Mouse (Mus musculus) bone marrow, adult 2 months (tissue): ENCODE results near the gene 1700125H20Rik. TPM values are rescaled to one million over a fixed set of nuclear protein-coding genes. Genes with fewer than 3 reads are reported as not detected.

Experiments used
- H3K27ac ChIP-seq: fragments of 200-500 bp; 2 replicates; pipeline ENCODE4 v1.5.1; 2012; ENCODE audit warnings: low read depth, mild to moderate bottlenecking, control low read depth, inconsistent platforms, low read length; ENCODE audit not compliant: control insufficient read depth, poor library complexity, insufficient read depth
- H3K4me1 ChIP-seq: fragments of 200-500 bp; 2 replicates; pipeline ENCODE4 v1.6.1; 2011; ENCODE audit warnings: low read length; ENCODE audit not compliant: control insufficient read depth, insufficient read depth
- H3K4me3 ChIP-seq: fragments of 200-500 bp; replicated peaks from 2 replicates; pipeline ENCODE3; 2011; ENCODE audit warnings: mild to moderate bottlenecking, low read depth, low read length, control low read depth; ENCODE audit not compliant: control insufficient read depth
- CTCF ChIP-seq: fragments of 200-500 bp; IDR thresholded peaks from 2 replicates; pipeline ENCODE4 v1.5.1; 2011; ENCODE audit warnings: low read length, control low read depth; ENCODE audit not compliant: control insufficient read depth, insufficient read depth
- POLR2A ChIP-seq: fragments of 200-500 bp; IDR thresholded peaks from 2 replicates; pipeline ENCODE4 v1.6.1; 2011; ENCODE audit warnings: low read depth, mild to moderate bottlenecking, control low read depth, low read length, borderline replicate concordance; ENCODE audit not compliant: control insufficient read depth
- WGBS: fragments of 180-500 bp; shearing (Covaris S2); methylation state at CpG from one replicate; pipeline ENCODE4 v1.1.7; 2018; 5-methylcytosine and 5-hydroxymethylcytosine counted together
- polyA plus RNA-seq: library from polyadenylated mRNA; stranded (reverse); fragments of >200 nt; gene quantifications from 2 replicates; pipeline ENCODE4 v1.2.4, GENCODE M21; 2011; ENCODE audit warnings: low replicate concordance; ENCODE audit not compliant: missing spikeins, insufficient read depth, insufficient read length

The 1700125H20Rik gene
- polyA plus RNA-seq, 1 experiment = not detected

GRCm38 (mm10) chr11:85194206-85194605, 24.0 kb downstream of the 1700125H20Rik start:
- H3K4me1 ChIP-seq = no peaks in the 10 kb centered on the region
- WGBS = 87% methylated on average over 11 of the region's 11 CpGs
- H3K27ac ChIP-seq = no peak overlapping the region
- TF ChIP-seq CTCF = no peak
- TF ChIP-seq POLR2A = no peak
- no peak overlapping the region for H3K4me3 ChIP-seq

GRCm38 (mm10) chr11:85196046-85196445, 25.8 kb downstream of the 1700125H20Rik start:
- H3K4me3 ChIP-seq = no peak overlapping the region
- TF ChIP-seq CTCF (no peak), POLR2A (no peak)
- no peaks in the 10 kb centered on the region for H3K4me1 ChIP-seq
- H3K27ac ChIP-seq = no peak overlapping the region
- 91% methylated on average over 9 of the region's 9 CpGs for WGBS

- no peak overlapping the region for H3K4me3 ChIP-seq
- 73% methylated on average over 2 of the region's 2 CpGs for WGBS
- H3K27ac ChIP-seq = no peak overlapping the region
- TF ChIP-seq POLR2A (no peak), CTCF (no peak)
- H3K4me1 ChIP-seq = no peaks in the 10 kb centered on the region
Measured at GRCm38 (mm10) chr11:85198906-85199305, 28.7 kb downstream of the 1700125H20Rik start.

GRCm38 (mm10) chr11:85206231-85206630, 36.0 kb downstream of the 1700125H20Rik start:
- TF ChIP-seq CTCF (no peak), POLR2A (no peak)
- H3K27ac ChIP-seq = no peak overlapping the region
- no peak overlapping the region for H3K4me3 ChIP-seq
- H3K4me1 ChIP-seq = no peaks in the 10 kb centered on the region

DNA sequence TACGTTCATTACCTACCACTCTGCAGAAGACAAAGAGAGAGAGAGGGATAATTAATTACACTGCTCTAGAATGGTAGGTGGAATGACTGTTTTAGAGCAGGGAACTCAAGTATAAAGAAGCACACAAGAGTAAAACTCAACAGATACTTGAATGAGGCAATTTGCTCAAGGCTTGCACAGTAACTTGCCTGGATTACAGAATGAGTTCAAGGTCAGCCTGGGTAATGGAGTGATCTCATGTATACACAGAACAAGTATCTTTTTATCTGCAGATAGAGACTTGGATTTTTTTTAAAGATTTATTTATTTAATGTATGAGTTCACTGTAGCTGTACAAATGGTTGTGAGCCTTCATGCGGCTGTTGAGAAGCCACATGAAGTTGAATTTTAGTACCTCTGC, 40.9 kb downstream of the 1700125H20Rik start:
- TF ChIP-seq CTCF = no peak
- no peak for TF ChIP-seq POLR2A
- Histone ChIP-seq H3K4me3 (no peak overlapping the region), H3K27ac (no peak overlapping the region), H3K4me1 (no peaks in the 10 kb centered on the region)
- WGBS = 94% methylated on average over 2 of the region's 2 CpGs

- Histone ChIP-seq H3K4me1 (no peaks in the 10 kb centered on the region), H3K27ac (no peak overlapping the region), H3K4me3 (no peak overlapping the region)
- WGBS = 78% methylated on average over 2 of the region's 2 CpGs
- no peak for TF ChIP-seq POLR2A
- no peak for TF ChIP-seq CTCF
Measured at GRCm38 (mm10) chr11:85213215-85213614, 43.0 kb downstream of the 1700125H20Rik start.

GRCm38 (mm10) chr11:85214679-85215078, 44.5 kb downstream of the 1700125H20Rik start:
- TF ChIP-seq POLR2A (no peak), CTCF (no peak)
- Histone ChIP-seq H3K4me3 (no peak overlapping the region), H3K4me1 (no peaks in the 10 kb centered on the region), H3K27ac (no peak overlapping the region)
- WGBS = 74% methylated on average over 3 of the region's 3 CpGs

- WGBS = 69% methylated on average over 3 of the region's 3 CpGs
- TF ChIP-seq POLR2A (no peak), CTCF (no peak)
- Histone ChIP-seq H3K4me1 (no peaks in the 10 kb centered on the region), H3K27ac (no peak overlapping the region), H3K4me3 (no peak overlapping the region)
Measured at GRCm38 (mm10) chr11:85219014-85219413, 48.8 kb downstream of the 1700125H20Rik start.

DNA sequence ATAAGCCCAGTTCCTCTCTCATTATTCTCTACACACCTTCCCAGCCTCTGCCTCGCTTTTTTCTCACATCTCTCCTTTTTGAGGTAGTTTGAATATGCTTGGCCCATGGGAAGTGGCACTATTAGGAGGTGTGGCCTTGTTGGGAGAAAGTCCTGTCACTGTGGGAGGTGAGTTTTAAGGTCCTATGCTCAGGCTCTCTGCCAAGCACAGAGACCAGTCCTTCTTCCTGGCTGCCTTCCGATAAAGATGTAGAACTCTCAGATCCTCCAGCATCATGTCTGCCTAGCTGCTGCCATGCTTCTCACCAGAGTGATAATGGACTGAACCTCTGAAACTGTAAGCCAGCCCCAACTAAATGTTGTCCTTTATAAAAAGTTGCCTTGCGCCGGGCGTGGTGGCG, 52.4 kb downstream of the 1700125H20Rik start:
- Histone ChIP-seq H3K4me1 (no peaks in the 10 kb centered on the region), H3K4me3 (no peak overlapping the region), H3K27ac (no peak overlapping the region)
- WGBS = 92% methylated on average over 6 of the region's 6 CpGs
- TF ChIP-seq POLR2A (no peak), CTCF (no peak)

DNA sequence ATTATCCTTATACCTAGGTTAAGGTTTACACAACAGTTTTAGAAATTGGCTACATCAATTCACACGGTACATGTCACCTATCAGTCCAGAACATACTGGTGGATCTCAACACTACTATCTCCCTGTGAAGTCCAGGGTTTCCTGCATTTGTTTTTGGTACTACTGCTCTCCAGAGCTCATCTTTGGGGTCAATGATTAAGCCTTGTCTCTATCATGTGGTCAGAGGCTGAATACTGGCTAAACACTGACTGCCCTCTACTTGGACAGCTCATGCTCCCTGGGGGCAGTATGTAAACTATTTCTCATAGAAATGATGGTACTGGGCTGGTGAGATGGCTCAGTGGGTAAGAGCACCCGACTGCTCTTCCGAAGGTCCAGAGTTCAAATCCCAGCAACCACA, 53.0 kb downstream of the 1700125H20Rik start:
- Histone ChIP-seq H3K27ac (no peak overlapping the region), H3K4me1 (no peaks in the 10 kb centered on the region), H3K4me3 (no peak overlapping the region)
- 89% methylated on average over 3 of the region's 3 CpGs for WGBS
- no peak for TF ChIP-seq POLR2A
- TF ChIP-seq CTCF = no peak

Other genes with a start within 250 kb of the 1700125H20Rik start
- gene Car4, start 212.6 kb upstream of the 1700125H20Rik start, polyA plus RNA-seq = not detected in 2 replicates
- gene Usp32, start 30.2 kb upstream of the 1700125H20Rik start, polyA plus RNA-seq = 54.3 and 64.0 TPM in 2 replicates
- 5.1 and 8.5 TPM in 2 replicates for gene Appbp2, start 64.7 kb downstream of the 1700125H20Rik start, polyA plus RNA-seq
- 23.8 and 27.4 TPM in 2 replicates for gene Ppm1d, start 140.8 kb downstream of the 1700125H20Rik start, polyA plus RNA-seq
- gene Bcas3, start 182.8 kb downstream of the 1700125H20Rik start, polyA plus RNA-seq = 19.5 and 21.1 TPM in 2 replicates